Mouse (Mus musculus) CD8-positive naive resting alpha-beta T cell, adult 2 months (primary cell): ENCODE data around the gene Nme7.

Experiments
- DNase-seq, 2 experiments: peaks; one replicate each; pipeline ENCODE4 v3.0.0; 2022; ENCODE audit warnings: low read depth in 2 of 2, low spot score in 2 of 2

Gene Nme7

GRCm38 (mm10) chr1:164376761-164377487 is 73.0 kb downstream of the Nme7 start:
- no peak for DNase-seq

GRCm38 (mm10) chr1:164383621-164384020 is 79.7 kb downstream of the Nme7 start:
- DNase-seq = no peak

DNA sequence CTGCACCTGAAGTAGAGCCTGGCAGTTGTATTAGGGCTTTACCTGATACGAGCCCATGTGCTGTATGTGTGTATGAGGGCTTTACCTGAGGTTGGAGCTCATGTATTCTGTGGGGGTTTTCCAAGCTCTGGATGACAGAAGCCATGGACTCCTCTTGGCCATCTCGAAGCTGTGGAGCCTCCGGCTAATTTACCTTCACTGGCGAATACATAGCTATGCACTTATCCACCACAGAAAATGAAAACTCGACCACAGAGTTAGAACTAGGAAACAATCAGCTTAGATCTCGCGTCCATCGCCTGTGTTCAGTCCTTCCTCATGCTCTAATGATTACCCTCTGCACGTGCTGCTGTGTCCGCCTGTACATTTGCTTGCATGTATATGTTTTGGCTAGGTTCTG is 80.4 kb downstream of the Nme7 start:
- no peak for DNase-seq

DNA sequence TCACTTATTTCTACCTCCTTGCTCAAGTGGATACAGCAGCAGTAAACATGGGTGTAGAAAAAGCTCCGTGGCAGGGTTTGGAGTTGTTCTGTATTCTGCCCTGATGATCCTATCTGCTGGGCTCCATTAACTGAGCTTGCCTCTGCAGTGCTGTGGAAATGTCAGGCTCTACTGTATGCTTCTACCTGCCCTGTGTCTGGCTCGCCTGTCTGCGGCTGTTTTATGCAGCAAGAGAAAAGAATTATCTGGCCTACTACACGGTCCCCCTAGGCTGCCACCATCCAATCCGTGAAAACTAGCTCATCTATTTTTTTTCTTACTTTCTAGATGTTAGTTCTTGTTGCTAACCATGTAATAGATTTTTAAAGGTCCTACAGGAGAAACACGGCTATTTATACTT is 81.1 kb downstream of the Nme7 start:
- DNase-seq = no peak

DNA sequence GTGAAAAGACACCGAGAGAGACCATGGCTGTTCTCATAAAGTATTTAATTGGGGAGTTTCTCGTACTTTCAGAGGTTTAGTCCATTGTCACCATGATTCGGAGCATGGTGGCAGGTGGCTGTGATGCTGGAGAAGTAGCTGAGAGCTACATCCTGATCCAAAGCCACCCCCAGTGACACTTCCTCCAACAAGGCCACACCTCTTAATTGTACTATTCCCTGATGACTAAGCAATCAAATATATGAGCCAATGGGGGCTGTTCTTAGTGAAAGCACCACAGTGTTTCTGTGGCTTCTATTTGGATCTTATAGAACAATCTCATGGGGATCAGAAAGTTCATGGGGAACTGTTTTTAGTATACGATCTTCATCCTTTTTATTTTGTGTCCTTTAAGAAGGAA is 85.8 kb downstream of the Nme7 start:
- no peak for DNase-seq

- DNase-seq = no peak
These were observed 88.3 kb downstream of the Nme7 start for GRCm38 (mm10) chr1:164392176-164392575.

GRCm38 (mm10) chr1:164395131-164395780 is 91.3 kb downstream of the Nme7 start:
- DNase-seq = no peak

DNA sequence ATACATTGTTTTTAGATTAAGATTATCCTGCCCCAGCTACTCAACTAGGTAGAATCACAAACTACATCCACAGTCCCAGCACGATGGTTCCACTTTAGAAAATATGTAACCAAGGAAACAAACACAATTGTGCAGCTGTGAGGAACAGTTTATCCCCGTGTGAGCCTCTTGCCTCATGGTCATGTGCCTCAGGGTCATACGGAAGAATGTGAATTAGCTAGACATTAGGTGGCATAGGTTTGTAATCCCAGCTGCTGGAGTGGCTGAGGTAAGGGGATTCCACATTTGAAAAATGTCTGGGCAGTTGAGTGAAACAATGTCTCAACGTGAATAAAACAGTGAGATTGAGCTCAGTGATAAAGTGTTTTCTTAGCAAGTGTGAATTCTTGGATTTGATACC is 93.8 kb downstream of the Nme7 start:
- DNase-seq = no peak

DNA sequence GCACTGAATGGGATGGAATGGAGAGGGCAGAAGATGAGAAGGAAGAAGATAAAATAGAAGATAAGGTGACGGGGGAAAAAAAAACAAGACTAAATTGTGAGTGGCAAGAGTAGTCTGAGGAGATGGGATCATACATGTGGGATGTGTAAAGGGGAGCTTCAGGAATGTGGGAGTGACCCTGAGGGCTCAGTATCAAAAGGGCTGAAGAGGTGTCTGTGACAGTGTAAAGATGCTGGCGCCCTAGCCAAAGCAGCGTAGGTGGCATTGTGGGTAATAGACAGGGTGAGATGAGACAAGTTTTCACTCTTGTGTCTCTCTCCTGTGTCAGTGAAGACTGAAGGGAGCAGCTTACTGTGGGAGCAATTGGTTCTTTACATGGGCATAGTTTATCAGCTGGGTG is 95.7 kb downstream of the Nme7 start:
- no peak for DNase-seq

DNA sequence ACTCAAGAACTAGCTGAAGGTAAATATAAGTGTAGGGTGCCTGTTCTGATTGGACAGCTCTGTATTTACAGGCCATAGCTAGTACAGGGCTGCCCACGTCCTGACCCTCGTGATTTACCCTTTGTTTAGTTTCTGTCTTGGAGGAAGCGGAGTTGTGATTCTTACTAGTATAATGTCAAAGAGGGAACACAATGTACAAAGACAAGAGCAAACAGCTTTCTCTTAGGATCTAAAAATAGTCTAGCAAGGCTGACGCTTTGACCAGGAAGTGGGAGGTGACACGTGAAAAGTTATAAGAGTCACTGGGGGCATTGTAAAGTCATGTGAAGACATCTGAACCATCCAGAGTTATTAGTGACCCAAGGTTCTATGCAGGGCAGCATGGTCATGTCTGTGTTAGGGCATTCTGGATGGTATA is 101.5 kb downstream of the Nme7 start:
- peak in 1 of 2 experiments; percentile 1 for DNase-seq

GRCm38 (mm10) chr1:164406506-164406905 is 102.6 kb downstream of the Nme7 start:
- no peak for DNase-seq

- DNase-seq = no peak
These were observed 104.7 kb downstream of the Nme7 start for GRCm38 (mm10) chr1:164408655-164409054.

DNA sequence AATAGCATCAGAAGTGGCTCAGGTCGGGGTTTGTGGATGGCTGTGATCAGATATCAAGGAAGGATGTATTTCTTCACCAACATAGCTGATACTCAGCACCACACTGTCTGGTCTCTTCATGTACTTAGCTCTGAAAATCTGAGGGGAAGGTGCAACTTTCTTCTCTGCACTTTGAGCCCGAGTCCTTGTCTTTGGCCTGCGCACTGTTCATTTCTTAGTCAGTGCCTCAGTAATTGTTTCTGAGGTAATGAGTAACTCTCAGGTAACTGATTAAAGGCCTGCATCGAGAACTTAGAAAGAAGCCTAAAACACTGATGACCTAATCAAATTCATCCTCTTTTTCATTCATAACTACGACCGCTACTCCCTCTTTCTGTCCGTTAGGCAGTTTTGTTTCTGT is 107.4 kb downstream of the Nme7 start:
- no peak for DNase-seq

GRCm38 (mm10) chr1:164412906-164413305 is 109.0 kb downstream of the Nme7 start:
- no peak for DNase-seq

GRCm38 (mm10) chr1:164413608-164414007 is 109.7 kb downstream of the Nme7 start:
- DNase-seq = peak in 1 of 2 experiments; percentile 26

DNA sequence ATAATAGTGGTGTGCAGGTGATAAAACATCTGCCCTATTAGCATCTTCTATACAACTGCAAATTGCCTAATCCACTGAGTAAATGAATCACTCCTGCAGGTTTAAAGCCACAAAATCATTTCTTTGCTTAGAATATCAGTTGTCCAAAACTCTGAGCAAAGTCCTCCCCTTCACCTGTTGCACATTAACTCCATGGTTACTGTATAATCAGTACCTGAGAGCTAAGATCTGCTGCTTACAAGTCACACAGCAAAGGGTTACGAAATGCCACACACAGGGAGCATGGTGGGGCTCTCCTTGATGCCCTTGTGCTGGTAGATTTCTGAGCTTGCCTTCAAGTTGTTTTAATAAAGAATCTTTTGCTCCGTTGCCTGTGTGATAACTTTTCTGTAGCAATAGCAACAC is 111.4 kb downstream of the Nme7 start:
- DNase-seq = no peak

DNA sequence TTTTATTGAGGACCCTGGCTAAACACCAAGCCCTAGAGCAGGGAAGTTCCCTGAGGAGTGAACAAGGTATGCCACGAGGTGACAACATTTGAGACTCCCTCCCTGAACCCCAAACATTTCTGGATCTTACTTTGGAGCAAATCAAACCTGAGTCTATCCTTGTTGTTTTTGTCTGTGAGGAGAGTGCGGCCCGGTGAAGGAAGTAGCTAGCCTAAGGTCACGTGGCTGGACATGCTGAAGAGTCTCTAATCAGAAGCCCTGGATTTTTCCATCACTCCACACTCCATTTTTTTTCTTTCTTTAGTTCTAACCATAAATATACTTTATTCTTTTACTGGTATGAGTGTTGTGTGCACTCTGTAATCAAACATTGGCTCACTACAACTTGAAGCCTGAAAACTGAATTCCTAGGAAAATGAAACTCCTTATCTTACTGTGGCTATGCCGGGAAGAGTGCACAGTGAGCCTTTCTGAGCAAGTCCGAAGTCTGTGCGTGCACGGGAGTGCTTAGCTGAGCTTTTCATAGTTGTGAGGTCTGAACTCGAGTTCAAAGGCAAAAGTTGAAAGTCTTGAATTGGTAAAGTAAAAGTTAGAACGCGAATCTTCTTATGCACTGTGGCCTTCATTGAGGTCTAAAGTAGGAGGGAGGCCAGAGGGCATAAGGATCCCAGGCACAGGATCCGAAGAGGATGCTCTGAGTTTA is 112.9 kb downstream of the Nme7 start:
- DNase-seq = no peak

DNA sequence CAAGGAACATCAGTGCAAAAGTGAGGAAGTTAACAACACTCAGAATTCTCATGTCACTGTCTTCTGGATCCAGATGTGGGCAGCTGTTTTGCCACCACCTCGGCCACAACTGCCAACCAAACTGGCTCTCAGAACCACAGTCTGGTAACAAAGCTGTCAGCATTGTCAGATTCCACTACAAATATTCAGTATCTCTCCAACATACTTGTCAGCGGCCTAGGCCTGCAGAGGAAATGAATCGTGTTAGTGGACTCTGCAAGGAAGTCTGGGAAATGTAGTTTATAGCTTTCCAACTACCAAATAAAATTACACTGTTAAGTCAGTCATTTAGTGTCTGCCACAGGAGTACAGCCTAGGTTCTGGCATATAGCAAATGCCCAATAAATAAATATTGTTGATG is 113.7 kb downstream of the Nme7 start:
- no peak for DNase-seq

DNA sequence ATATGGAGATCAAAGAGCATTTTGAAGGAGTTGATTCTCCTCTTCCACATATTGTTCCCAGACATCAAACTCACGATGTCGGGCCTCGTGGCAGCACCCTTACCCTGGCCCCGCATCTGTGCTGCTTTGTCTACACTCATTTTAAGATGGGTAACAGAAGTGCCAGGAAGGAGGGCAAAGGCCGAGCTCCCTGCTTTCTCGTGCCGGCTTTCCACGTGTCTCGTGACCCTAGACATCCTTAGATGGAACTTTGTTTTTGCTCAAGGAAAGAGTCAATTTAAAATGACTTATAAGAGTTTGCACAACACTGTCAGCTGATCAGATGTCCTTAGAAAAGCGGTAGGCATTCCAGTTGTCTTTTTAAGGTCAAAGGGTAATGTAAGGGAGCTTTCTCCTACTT is 114.4 kb downstream of the Nme7 start:
- no peak for DNase-seq

- no peak for DNase-seq
These were observed 115.5 kb downstream of the Nme7 start for GRCm38 (mm10) chr1:164419401-164419800.

GRCm38 (mm10) chr1:164420623-164421354 is 116.9 kb downstream of the Nme7 start:
- no peak for DNase-seq

DNA sequence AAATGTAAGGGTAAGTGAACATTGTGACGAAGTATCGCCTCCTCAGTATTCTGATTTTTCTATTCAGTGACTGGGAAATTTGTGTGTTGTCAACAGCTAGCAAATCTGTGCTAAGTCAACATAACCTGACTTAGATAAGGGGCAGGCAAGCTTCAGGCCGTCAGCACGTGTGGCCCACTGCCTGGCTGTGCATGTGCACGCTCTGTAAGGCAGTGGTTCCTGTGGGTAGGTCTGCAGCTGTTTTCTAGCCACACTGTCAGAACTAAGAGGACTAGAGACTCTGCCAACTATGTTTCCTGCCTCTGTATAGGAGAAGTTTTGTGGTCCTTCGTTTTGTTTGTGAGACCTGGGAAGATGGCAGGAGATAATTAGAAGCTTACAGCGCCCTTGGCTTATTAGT is 122.3 kb downstream of the Nme7 start:
- DNase-seq = peak in 1 of 2 experiments; percentile 15
